9 mouse cellular contexts compared by ENCODE assay signal in the genomic region with DNA sequence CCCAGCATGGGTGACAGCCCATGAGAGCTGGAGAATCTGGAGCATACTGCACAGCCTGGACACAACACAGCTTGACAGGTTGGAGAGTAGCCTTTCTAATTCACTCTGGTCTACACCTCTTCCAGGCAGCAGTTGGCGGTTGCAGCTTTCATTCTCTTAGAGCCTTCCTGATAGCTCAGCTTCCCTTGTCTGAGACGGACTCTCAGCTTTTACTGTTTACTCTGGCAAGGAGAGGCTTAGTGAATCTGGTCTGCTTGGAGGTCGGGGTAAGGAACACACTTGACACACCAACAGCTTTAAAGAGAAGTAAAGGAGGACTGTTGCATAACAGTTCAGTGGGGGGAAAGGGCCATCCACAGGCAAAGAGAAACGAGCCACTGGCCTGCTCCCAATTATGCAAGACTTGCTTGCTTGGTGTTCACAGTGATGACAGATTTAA. TPM values are rescaled to one million over a fixed set of nuclear protein-coding genes. Genes with fewer than 3 reads are reported as not detected.
A peak's percentile ranks its signal among the peaks of the same experiment; 100 is the strongest.
DNase-seq lines count a peak whose midpoint lies in the region; ATAC-seq and TF ChIP-seq lines count a peak whose summit lies in the region.
"Had no signal": no experiment of that assay in that cellular context is flagged by ENCODE, and none has a peak within 500 bp of the region (broad histone marks: within the 10 kb centered on the region; RNA-seq: fewer than 3 reads in every experiment).

No protein-coding gene starts in this region.

- 0 out of 2 replicates have a peak, but pooled peaks have one; percentile 11 for TF ChIP-seq POLR2A in heart, adult 2 months (IDR thresholded peaks at IDR 0.05; ENCODE audit: insufficient read depth, low read depth, low read length)

- no peaks in the 10 kb centered on the region for H3K27me3 ChIP-seq in heart, adult 2 months (ENCODE audit: control insufficient read depth, insufficient read depth, low read length)
- no peaks in the 10 kb centered on the region for H3K27me3 ChIP-seq in kidney, embryonic 15.5 days
- H3K27me3 ChIP-seq: CH12.LX had no signal

- H3K79me2 ChIP-seq in heart, adult 2 months (replicated peaks; ENCODE audit: control insufficient read depth, insufficient read depth, low read length): no peaks in the 10 kb centered on the region; the same call in 1 of the 2 replicates
- no peaks in the 10 kb centered on the region; the same call in 1 of the 2 replicates for H3K79me2 ChIP-seq in macrophage (ENCODE audit: inconsistent target)

- TF ChIP-seq CTCF in heart, adult 2 months (IDR thresholded peaks at IDR 0.05): no peak

- H3K9ac ChIP-seq in heart, adult 2 months (ENCODE audit: low read depth, low read length): no peak overlapping the region
- H3K9ac ChIP-seq in kidney, embryonic 15.5 days: no peak overlapping the region

- WGBS in heart, adult 2 months: 28% methylated on average over 4 of the region's 4 CpGs
- WGBS in kidney, embryonic 15.5 days: 54% methylated on average over 4 of the region's 4 CpGs
- 0% methylated on average over 3 of the region's 4 CpGs for WGBS in macrophage (ENCODE audit: missing documents)

- intact Hi-C loops in heart, adult 2 months (cut with DNase I): no loop called here

- no peak overlapping the region for H3K4me2 ChIP-seq in kidney, embryonic 15.5 days

- no peak overlapping the region for H3K4me3 ChIP-seq in heart, adult 2 months
- no peak overlapping the region for H3K4me3 ChIP-seq in kidney, embryonic 15.5 days (replicated peaks)
- H3K4me3 ChIP-seq in macrophage (ENCODE audit: inconsistent target): no peak overlapping the region

- ATAC-seq in kidney, embryonic 15.5 days (replicated peaks; ENCODE audit: low FRiP score): 0 out of 2 replicates have a peak, but pooled peaks have one; percentile 12

- H3K4me1 ChIP-seq in heart, adult 2 months (ENCODE audit: control insufficient read depth, insufficient read depth, low read length): peaks cover 4% of the 10 kb centered on the region
- peaks cover 19% of the 10 kb centered on the region for H3K4me1 ChIP-seq in kidney, embryonic 15.5 days

- peak; percentile 43 for DNase-seq in layer of hippocampus, adult 11-12 months (ENCODE audit: low spot score)
- DNase-seq in layer of hippocampus, postnatal 25 days (ENCODE audit: extremely low spot score in 1 of 2, low spot score in 1 of 2): no peak
- DNase-seq in cerebellum, adult 8-10 months: peak; percentile 32
- peak; percentile 67 to 83 for DNase-seq in heart, adult 2 months
- DNase-seq in B cell, adult 2 months: no peak
- DNase-seq in testis, postnatal 14 days (ENCODE audit: low spot score): no peak

- peak; percentile 70 for TF ChIP-seq EP300 in heart, adult 2 months (IDR thresholded peaks at IDR 0.05; ENCODE audit: insufficient read depth, low read depth, low read length)

- H3K27ac ChIP-seq in heart, adult 2 months: peak overlapping the region; percentile 71
- H3K27ac ChIP-seq in kidney, embryonic 15.5 days: peak overlapping the region; percentile 29; the same call in 1 of the 2 replicates
- H3K27ac ChIP-seq in macrophage: peak overlapping the region; percentile 76

- peaks cover 8% of the 10 kb centered on the region for H3K36me3 ChIP-seq in heart, adult 2 months (ENCODE audit: control insufficient read depth, insufficient read depth, low read length)
- peaks cover 9% of the 10 kb centered on the region; the same call in 1 of the 2 replicates for H3K36me3 ChIP-seq in kidney, embryonic 15.5 days
- H3K36me3 ChIP-seq in macrophage (ENCODE audit: inconsistent target): no peaks in the 10 kb centered on the region

- no peaks in the 10 kb centered on the region for H3K9me3 ChIP-seq in kidney, embryonic 15.5 days (replicated peaks)

RNA-seq across cellular contexts. Expression of a gene that starts 22.1 kb away (rescaled TPM):
- 10 to 100 TPM; 20.6 to 21.2 TPM for total RNA-seq in layer of hippocampus, postnatal 25 days (2021)
- 10 to 100 TPM; 12.0 to 14.6 TPM for total RNA-seq in heart, adult 2 months (2021)
- 7.9 and 11.6 TPM in 2 replicates for polyA plus RNA-seq in heart, adult 2 months (2012; rRNA removed)
- 44.6 and 49.6 TPM in 2 replicates for polyA plus RNA-seq in kidney, embryonic 15.5 days (2015; fragmentation: Nextera tagmentation; extraction: Ambion mirVana)
- total RNA-seq in macrophage (2018; cell fraction: chromatin; rRNA removed): 10 to 100 TPM in 18 of 26 experiments, 1 to 10 TPM in 8; 1.4 to 34.4 (median 17.2) TPM
- 10 to 100 TPM in 1 of 26 experiments, 1 to 10 TPM in 25; 5.3 to 10.3 (median 7.7) TPM for total RNA-seq in macrophage (2018; cell fraction: cytosol; rRNA removed)
- total RNA-seq in macrophage (2018; cell fraction: nucleus; rRNA removed): 10 to 100 TPM in 11 of 26 experiments, 1 to 10 TPM in 15; 2.2 to 23.2 (median 8.7) TPM
- 7.4 to 19.3 TPM (median 11.1 TPM) in 3 replicates for polyA plus RNA-seq in macrophage (2018)

RNA-seq across cellular contexts. Expression of a gene that starts 46.2 kb away (rescaled TPM):
- total RNA-seq in layer of hippocampus, postnatal 25 days (2021): 10 to 100 TPM; 41.5 to 49.4 TPM
- total RNA-seq in heart, adult 2 months (2021): 10 to 100 TPM; 14.0 to 20.6 TPM
- 28.4 and 31.0 TPM in 2 replicates for polyA plus RNA-seq in heart, adult 2 months (2012; rRNA removed)
- 9.0 and 10.2 TPM in 2 replicates for polyA plus RNA-seq in kidney, embryonic 15.5 days (2015; fragmentation: Nextera tagmentation; extraction: Ambion mirVana)
- total RNA-seq in macrophage (2018; cell fraction: chromatin; rRNA removed): 10 to 100 TPM in 25 of 26 experiments, 1 to 10 TPM in 1; 8.9 to 74.4 (median 32.6) TPM
- total RNA-seq in macrophage (2018; cell fraction: cytosol; rRNA removed): 10 to 100 TPM; 14.4 to 29.8 (median 21.1) TPM
- total RNA-seq in macrophage (2018; cell fraction: nucleus; rRNA removed): 10 to 100 TPM in 25 of 26 experiments, 1 to 10 TPM in 1; 10.0 to 47.1 (median 24.9) TPM
- polyA plus RNA-seq in macrophage (2018): 17.8 to 24.0 TPM (median 23.6 TPM) in 3 replicates

RNA-seq across cellular contexts. Expression of a gene that starts 47.1 kb away (rescaled TPM):
- total RNA-seq in layer of hippocampus, postnatal 25 days (2021): 10 to 100 TPM; 56.9 to 66.1 TPM
- 10 to 100 TPM; 86.7 to 91.9 TPM for total RNA-seq in heart, adult 2 months (2021)
- 77.1 and 117 TPM in 2 replicates for polyA plus RNA-seq in heart, adult 2 months (2012; rRNA removed)
- 102 and 111 TPM in 2 replicates for polyA plus RNA-seq in kidney, embryonic 15.5 days (2015; fragmentation: Nextera tagmentation; extraction: Ambion mirVana)
- 10 to 100 TPM in 14 of 26 experiments, 1 to 10 TPM in 12; 1.9 to 35.4 (median 13.8) TPM for total RNA-seq in macrophage (2018; cell fraction: chromatin; rRNA removed)
- total RNA-seq in macrophage (2018; cell fraction: cytosol; rRNA removed): 10 to 100 TPM; 12.1 to 36.4 (median 19.7) TPM
- 10 to 100 TPM in 17 of 26 experiments, 1 to 10 TPM in 9; 6.4 to 33.2 (median 13.6) TPM for total RNA-seq in macrophage (2018; cell fraction: nucleus; rRNA removed)
- 15.8 to 37.4 TPM (median 21.5 TPM) in 3 replicates for polyA plus RNA-seq in macrophage (2018)

RNA-seq across cellular contexts. Expression of a gene that starts 54.6 kb away (rescaled TPM):
- total RNA-seq in layer of hippocampus, postnatal 25 days (2021): 1 to 10 TPM; 1.4 to 3.0 TPM
- under 1 TPM; 0.70 to 0.86 TPM for total RNA-seq in heart, adult 2 months (2021)
- polyA plus RNA-seq in heart, adult 2 months (2012; rRNA removed): 2.4 and 3.2 TPM in 2 replicates
- 7.6 and 10.2 TPM in 2 replicates for polyA plus RNA-seq in kidney, embryonic 15.5 days (2015; fragmentation: Nextera tagmentation; extraction: Ambion mirVana)
- total RNA-seq in macrophage (2018; cell fraction: chromatin; rRNA removed): not detected
- not detected for total RNA-seq in macrophage (2018; cell fraction: cytosol; rRNA removed)
- not detected for total RNA-seq in macrophage (2018; cell fraction: nucleus; rRNA removed)
- not detected in 3 replicates for polyA plus RNA-seq in macrophage (2018)

Comparison
In these comparisons a context has a peak if more than half of its experiments do, and no peak if none do; other contexts are left out.
1. DNase-seq: peak in layer of hippocampus, adult 11-12 months (single experiment), cerebellum, adult 8-10 months (single experiment) and heart, adult 2 months (2 of 2); none in layer of hippocampus, postnatal 25 days (0 of 2), B cell, adult 2 months (0 of 2) and testis, postnatal 14 days (single experiment).
2. Peak in every context shown above with its lines, with median percentiles within 50 percentile points of each other: H3K27ac ChIP-seq.